Mouse (Mus musculus): ENCODE measurements around the gene Cops6. TPM values are rescaled to one million over a fixed set of nuclear protein-coding genes. Genes with fewer than 3 reads are reported as not detected.

The Cops6 gene
- polyA plus RNA-seq (2014; fragmentation: Illumina TruSeq; extraction: RNeasy Lipid Tissue Mini Kit (QIAGEN cat#74804); ENCODE audit: low replicate concordance) = 35.3 TPM

DNA sequence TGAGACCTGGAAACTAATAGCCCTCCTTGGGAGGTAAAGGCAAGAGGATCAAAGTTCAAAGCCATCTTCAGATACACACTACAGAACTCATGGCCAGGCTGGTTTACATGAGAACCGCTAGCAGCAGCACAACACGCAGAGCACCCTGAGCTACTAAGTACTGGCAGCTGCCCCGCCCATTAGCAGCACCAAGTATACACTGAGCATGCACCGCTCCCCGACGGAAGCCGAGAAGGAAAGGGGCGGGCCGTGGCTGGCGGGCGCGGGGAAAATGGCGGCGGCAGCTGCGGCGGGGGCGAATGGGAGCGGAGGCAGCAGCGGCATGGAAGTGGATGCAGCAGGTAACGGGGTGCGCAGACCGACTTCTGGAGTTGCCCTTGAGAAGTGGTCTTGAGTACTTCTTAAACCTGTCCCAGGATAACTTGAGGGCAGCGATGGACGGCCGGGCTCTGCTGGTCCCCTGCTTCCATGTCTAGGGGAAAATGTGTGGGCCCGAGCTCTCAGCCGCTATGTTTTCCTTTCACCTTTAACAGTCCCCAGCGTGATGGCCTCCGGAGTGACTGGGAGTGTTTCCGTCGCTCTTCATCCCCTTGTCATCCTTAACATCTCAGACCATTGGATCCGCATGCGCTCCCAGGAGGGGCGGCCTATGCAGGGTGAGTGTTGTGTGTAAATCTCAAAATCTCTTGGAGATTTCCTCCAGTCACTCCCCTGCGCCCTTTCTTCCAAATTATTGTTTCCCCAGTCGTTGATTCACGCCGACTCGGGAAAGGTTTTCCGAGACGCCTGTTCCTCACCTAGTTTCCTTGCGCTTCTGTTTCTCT, at the start of gene Cops6:
Gene Cops6, plus strand, starts transcription at position 230 of the 824 bp plus-strand sequence.

DNA sequence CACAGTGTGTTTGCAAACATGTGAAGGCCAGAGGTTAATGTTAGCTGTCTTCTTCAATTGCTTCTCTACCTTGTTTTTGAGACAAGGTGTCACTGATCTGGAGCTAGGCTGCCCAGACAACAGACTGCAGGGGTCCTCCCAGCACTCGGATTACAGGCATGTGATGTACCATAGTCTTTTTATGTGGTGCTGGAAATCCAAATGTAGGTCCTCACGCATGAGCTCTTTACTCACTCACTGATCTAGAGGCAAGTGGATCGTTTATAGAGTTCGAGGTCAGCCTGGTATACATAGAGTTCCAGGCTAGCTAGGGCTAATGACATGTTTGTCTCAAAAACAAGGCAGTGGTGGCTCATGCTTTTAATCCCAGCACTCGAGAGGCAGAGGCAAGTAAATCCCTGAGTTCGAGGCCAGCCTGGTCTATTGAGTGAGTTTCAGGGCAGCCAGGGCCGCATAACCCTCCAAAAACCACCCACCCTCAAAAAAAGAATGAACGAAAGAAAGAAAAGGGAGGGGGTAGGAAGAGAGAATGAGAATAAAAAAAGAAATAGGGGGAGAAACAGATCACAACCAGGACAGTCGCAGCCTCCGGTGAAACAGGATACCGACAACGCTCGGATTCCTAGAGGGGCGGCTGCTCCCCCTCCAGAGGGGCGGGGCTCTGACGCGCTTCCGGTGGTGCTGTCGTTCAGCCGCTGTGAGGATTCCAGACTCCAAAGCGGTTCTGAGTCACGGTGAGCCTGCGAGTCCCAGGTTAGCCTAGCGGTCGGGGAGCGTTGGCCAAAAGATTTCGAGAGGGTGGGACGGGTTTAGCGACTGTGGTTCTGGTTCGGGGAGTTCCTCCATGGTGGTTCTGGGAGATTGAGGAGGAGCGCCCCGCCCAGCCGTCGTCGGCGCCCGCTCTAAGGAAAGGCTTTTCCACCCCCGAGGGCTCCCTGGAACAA, 44.3 kb upstream of the Cops6 start, which contains the start of gene Zscan21:
Gene Zscan21, plus strand, starts transcription at position 649 of the 944 bp plus-strand sequence.

GRCm38 (mm10) chr5:138155443-138155976, 5.4 kb upstream of the Cops6 start, which contains the start of gene Zfp113:
Gene Zfp113 (minus strand): TSS chr5:138155744.

DNA sequence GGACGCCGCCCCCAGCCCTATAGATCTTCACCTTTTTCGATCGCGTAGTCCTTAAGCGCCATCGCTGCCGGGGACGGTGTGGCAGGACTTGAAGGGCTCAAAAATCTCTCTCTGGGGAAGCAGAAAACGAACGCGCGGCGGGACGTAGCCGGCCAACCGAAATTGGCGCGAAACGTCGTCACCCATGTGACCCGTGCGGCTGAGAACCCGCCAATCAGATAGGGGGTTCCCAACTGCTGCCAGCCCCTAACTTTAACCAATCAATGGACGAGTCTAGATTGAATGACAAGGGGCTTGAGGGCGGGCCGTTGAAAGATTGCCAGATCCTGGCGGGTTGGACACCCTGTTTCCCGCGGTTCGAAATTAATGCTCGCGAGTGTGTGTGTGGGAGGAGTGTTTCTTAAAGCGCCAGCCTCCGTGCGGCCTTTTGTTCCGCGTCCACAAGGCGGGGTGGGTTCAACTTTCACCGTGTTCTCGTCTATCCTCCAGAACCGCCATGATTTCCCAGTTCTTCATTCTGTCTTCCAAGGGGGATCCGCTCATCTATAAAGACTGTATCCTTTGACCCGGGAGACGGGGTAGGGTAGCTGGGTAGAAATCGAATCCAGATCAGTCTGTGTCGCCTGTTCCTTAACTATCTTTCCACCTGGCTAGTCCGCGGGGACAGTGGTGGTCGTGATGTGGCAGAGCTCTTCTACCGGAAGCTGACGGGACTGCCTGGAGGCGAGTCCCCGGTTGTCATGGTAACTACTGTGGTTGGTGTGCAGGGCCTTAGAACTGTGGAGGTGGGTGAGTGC, 11.0 kb downstream of the Cops6 start, which contains the start of the genes Ap4m1 and Mcm7:
Gene Ap4m1, plus strand, starts transcription at position 308 of the 797 bp plus-strand sequence.
Gene Mcm7, minus strand, starts transcription at position 728 of the 797 bp plus-strand sequence.

DNA sequence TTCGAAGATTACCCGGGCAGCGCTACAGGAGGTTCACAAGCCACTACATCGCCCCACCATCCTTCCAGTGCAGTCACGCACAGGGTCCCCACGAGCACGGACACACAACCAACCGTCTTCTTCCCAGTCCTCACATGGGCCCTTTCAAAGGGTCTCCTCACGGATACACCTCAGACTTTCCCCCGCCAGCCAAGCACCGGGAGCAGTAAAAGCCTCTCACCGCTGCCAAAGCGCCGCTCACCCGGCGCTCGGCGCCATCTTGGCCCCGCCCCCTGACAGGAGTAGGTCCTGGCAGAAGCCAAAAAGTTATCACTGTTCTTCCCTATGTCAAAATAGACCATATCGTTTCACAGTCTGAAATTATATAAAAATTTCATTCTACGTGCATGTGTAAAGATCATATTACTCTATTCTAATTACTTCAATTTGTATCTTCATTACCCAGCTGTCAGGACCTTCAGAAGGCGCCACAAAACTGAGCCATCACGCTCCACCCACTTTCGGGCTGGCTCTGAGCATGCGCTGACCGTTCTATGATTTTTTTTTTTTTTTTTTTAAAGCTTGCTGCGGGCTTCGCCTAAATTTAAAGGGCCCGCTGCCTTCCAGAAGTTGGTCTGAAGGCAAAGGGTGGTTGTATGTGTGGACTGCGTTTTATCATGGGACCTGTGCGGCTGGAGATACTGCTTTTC, 26.2 kb downstream of the Cops6 start, which contains the start of the genes Taf6 and Cnpy4:
Gene Taf6, minus strand, starts transcription at position 502 of the 689 bp plus-strand sequence.
Gene Cnpy4, plus strand, starts transcription at position 536 of the 689 bp plus-strand sequence.

GRCm38 (mm10) chr5:138193771-138194727, 33.2 kb downstream of the Cops6 start, which contains the start of gene Mblac1:
Gene Mblac1 (plus strand): TSS chr5:138194314.

Other genes with a start within 250 kb of the Cops6 start
- gene Cyp3a13, start 239.5 kb upstream of the Cops6 start, polyA plus RNA-seq (2014; fragmentation: Illumina TruSeq; extraction: RNeasy Lipid Tissue Mini Kit (QIAGEN cat#74804); ENCODE audit: low replicate concordance) = 3,790 TPM
- 0.45 TPM for gene Gjc3, start 198.0 kb upstream of the Cops6 start, polyA plus RNA-seq (2014; fragmentation: Illumina TruSeq; extraction: RNeasy Lipid Tissue Mini Kit (QIAGEN cat#74804); ENCODE audit: low replicate concordance)
- gene Azgp1, start 179.6 kb upstream of the Cops6 start, polyA plus RNA-seq (2014; fragmentation: Illumina TruSeq; extraction: RNeasy Lipid Tissue Mini Kit (QIAGEN cat#74804); ENCODE audit: low replicate concordance) = 0.37 TPM
- gene Smok3a, start 139.8 kb upstream of the Cops6 start, polyA plus RNA-seq (2014; fragmentation: Illumina TruSeq; extraction: RNeasy Lipid Tissue Mini Kit (QIAGEN cat#74804); ENCODE audit: low replicate concordance) = not detected
- gene Smok3b, start 139.6 kb upstream of the Cops6 start, polyA plus RNA-seq (2014; fragmentation: Illumina TruSeq; extraction: RNeasy Lipid Tissue Mini Kit (QIAGEN cat#74804); ENCODE audit: low replicate concordance) = not detected
- gene Smok3c, start 107.9 kb upstream of the Cops6 start, polyA plus RNA-seq (2014; fragmentation: Illumina TruSeq; extraction: RNeasy Lipid Tissue Mini Kit (QIAGEN cat#74804); ENCODE audit: low replicate concordance) = not detected
- gene Zkscan1, start 76.0 kb upstream of the Cops6 start, polyA plus RNA-seq (2014; fragmentation: Illumina TruSeq; extraction: RNeasy Lipid Tissue Mini Kit (QIAGEN cat#74804); ENCODE audit: low replicate concordance) = 27.6 TPM
- gene Zscan21, start 44.2 kb upstream of the Cops6 start, polyA plus RNA-seq (2014; fragmentation: Illumina TruSeq; extraction: RNeasy Lipid Tissue Mini Kit (QIAGEN cat#74804); ENCODE audit: low replicate concordance) = 7.8 TPM
- gene Zfp113, start 5.3 kb upstream of the Cops6 start, polyA plus RNA-seq (2014; fragmentation: Illumina TruSeq; extraction: RNeasy Lipid Tissue Mini Kit (QIAGEN cat#74804); ENCODE audit: low replicate concordance) = 8.9 TPM
- 4.4 TPM for gene Ap4m1, start 10.9 kb downstream of the Cops6 start, polyA plus RNA-seq (2014; fragmentation: Illumina TruSeq; extraction: RNeasy Lipid Tissue Mini Kit (QIAGEN cat#74804); ENCODE audit: low replicate concordance)
- 7.4 TPM for gene Mcm7, start 11.4 kb downstream of the Cops6 start, polyA plus RNA-seq (2014; fragmentation: Illumina TruSeq; extraction: RNeasy Lipid Tissue Mini Kit (QIAGEN cat#74804); ENCODE audit: low replicate concordance)
- 2.5 TPM for gene Taf6, start 26.4 kb downstream of the Cops6 start, polyA plus RNA-seq (2014; fragmentation: Illumina TruSeq; extraction: RNeasy Lipid Tissue Mini Kit (QIAGEN cat#74804); ENCODE audit: low replicate concordance)
- gene Cnpy4, start 26.4 kb downstream of the Cops6 start, polyA plus RNA-seq (2014; fragmentation: Illumina TruSeq; extraction: RNeasy Lipid Tissue Mini Kit (QIAGEN cat#74804); ENCODE audit: low replicate concordance) = 6.1 TPM
- gene Mblac1, start 33.2 kb downstream of the Cops6 start, polyA plus RNA-seq (2014; fragmentation: Illumina TruSeq; extraction: RNeasy Lipid Tissue Mini Kit (QIAGEN cat#74804); ENCODE audit: low replicate concordance) = 0.33 TPM
- 0.30 TPM for gene Nxpe5, start 64.8 kb downstream of the Cops6 start, polyA plus RNA-seq (2014; fragmentation: Illumina TruSeq; extraction: RNeasy Lipid Tissue Mini Kit (QIAGEN cat#74804); ENCODE audit: low replicate concordance)
- gene Lamtor4, start 94.4 kb downstream of the Cops6 start, polyA plus RNA-seq (2014; fragmentation: Illumina TruSeq; extraction: RNeasy Lipid Tissue Mini Kit (QIAGEN cat#74804); ENCODE audit: low replicate concordance) = 0.71 TPM
- 1.8 TPM for gene BC037034, start 103.0 kb downstream of the Cops6 start, polyA plus RNA-seq (2014; fragmentation: Illumina TruSeq; extraction: RNeasy Lipid Tissue Mini Kit (QIAGEN cat#74804); ENCODE audit: low replicate concordance)
- gene Gal3st4, start 111.8 kb downstream of the Cops6 start, polyA plus RNA-seq (2014; fragmentation: Illumina TruSeq; extraction: RNeasy Lipid Tissue Mini Kit (QIAGEN cat#74804); ENCODE audit: low replicate concordance) = not detected
- not detected for gene Gm43720, start 118.9 kb downstream of the Cops6 start, polyA plus RNA-seq (2014; fragmentation: Illumina TruSeq; extraction: RNeasy Lipid Tissue Mini Kit (QIAGEN cat#74804); ENCODE audit: low replicate concordance)
- gene Gpc2, start 118.9 kb downstream of the Cops6 start, polyA plus RNA-seq (2014; fragmentation: Illumina TruSeq; extraction: RNeasy Lipid Tissue Mini Kit (QIAGEN cat#74804); ENCODE audit: low replicate concordance) = 0.67 TPM
- gene Stag3, start 119.2 kb downstream of the Cops6 start, polyA plus RNA-seq (2014; fragmentation: Illumina TruSeq; extraction: RNeasy Lipid Tissue Mini Kit (QIAGEN cat#74804); ENCODE audit: low replicate concordance) = 0.48 TPM
- 1.3 TPM for gene Pvrig, start 180.9 kb downstream of the Cops6 start, polyA plus RNA-seq (2014; fragmentation: Illumina TruSeq; extraction: RNeasy Lipid Tissue Mini Kit (QIAGEN cat#74804); ENCODE audit: low replicate concordance)

All from small intestine, adult 10 weeks (tissue).